Comparison of ENCODE assay signal across 8 mouse cellular contexts in genomic region chr2:84741841-84742450, GRCm38 (mm10). TPM values are rescaled to one million over a fixed set of nuclear protein-coding genes. Genes with fewer than 3 reads are reported as not detected.
DNase-seq lines count a peak whose midpoint lies in the region; ATAC-seq and TF ChIP-seq lines count a peak whose summit lies in the region.

No protein-coding gene starts in this region.

- no peak for TF ChIP-seq CTCF in layer of hippocampus, adult 2 months (conservative IDR thresholded peaks at IDR 0.05)
- no peak for TF ChIP-seq CTCF in midbrain, postnatal 0 days (IDR thresholded peaks at IDR 0.05)

- peak overlapping the region; percentile 98 for H3K9ac ChIP-seq in forebrain, embryonic 12.5 days
- H3K9ac ChIP-seq in midbrain, postnatal 0 days (replicated peaks; ENCODE audit: low read length, poor library complexity, severe bottlenecking), result peak overlapping the region; percentile 94; the same call in 1 of the 2 replicates

- peaks cover 11% of the 10 kb centered on the region for H3K36me3 ChIP-seq in forebrain, embryonic 12.5 days (replicated peaks)
- no peaks in the 10 kb centered on the region for H3K36me3 ChIP-seq in midbrain, postnatal 0 days (ENCODE audit: insufficient read depth, low read length)

- no peak for ATAC-seq in forebrain, embryonic 12.5 days (ENCODE audit: low FRiP score)
- peak; percentile 4; the same call in 1 of the 2 replicates for ATAC-seq in midbrain, postnatal 0 days (ENCODE audit: low FRiP score)

- peaks cover 61% of the 10 kb centered on the region for H3K4me1 ChIP-seq in forebrain, embryonic 12.5 days
- H3K4me1 ChIP-seq in midbrain, postnatal 0 days (ENCODE audit: insufficient read depth, low read length), result peaks cover 22% of the 10 kb centered on the region

- WGBS in forebrain, embryonic 12.5 days, result 0% methylated on average over 5 of the region's 5 CpGs
- 2% methylated on average over 5 of the region's 5 CpGs for WGBS in midbrain, postnatal 0 days

- H3K9me3 ChIP-seq in forebrain, embryonic 12.5 days, result no peaks in the 10 kb centered on the region
- no peaks in the 10 kb centered on the region for H3K9me3 ChIP-seq in midbrain, postnatal 0 days (ENCODE audit: low read length)

- DNase-seq in layer of hippocampus, adult 2 months (ENCODE audit: low spot score in 2 of 2), result no peak
- DNase-seq in layer of hippocampus, adult 9-11 months, result no peak
- peak; percentile 39 for DNase-seq in liver
- no peak for DNase-seq in midbrain, postnatal 0 days (ENCODE audit: low spot score)
- no peak for DNase-seq in MN1 (ENCODE audit: low spot score)
- DNase-seq in layer of hippocampus, adult 18-20 months (ENCODE audit: low spot score in 2 of 2), result no peak
- DNase-seq in adrenal gland, adult 8-10 months, result no peak

- peak overlapping the region; percentile 74 for H3K4me3 ChIP-seq in layer of hippocampus, adult 2 months
- H3K4me3 ChIP-seq in forebrain, embryonic 12.5 days (replicated peaks), result peak overlapping the region; percentile 88
- peak overlapping the region; percentile 84 for H3K4me3 ChIP-seq in midbrain, postnatal 0 days (ENCODE audit: low read depth, low read length)

- H3K4me2 ChIP-seq in forebrain, embryonic 12.5 days, result peak overlapping the region; percentile 91
- peak overlapping the region; percentile 84 for H3K4me2 ChIP-seq in midbrain, postnatal 0 days (ENCODE audit: low read depth, low read length, poor library complexity, severe bottlenecking)

- no peaks in the 10 kb centered on the region for H3K27me3 ChIP-seq in forebrain, embryonic 12.5 days
- H3K27me3 ChIP-seq in midbrain, postnatal 0 days (ENCODE audit: insufficient read depth, low read length), result no peaks in the 10 kb centered on the region

- peak overlapping the region; percentile 78; the same call in 1 of the 2 replicates for H3K27ac ChIP-seq in layer of hippocampus, adult 2 months
- peak overlapping the region; percentile 99 for H3K27ac ChIP-seq in forebrain, embryonic 12.5 days
- peak overlapping the region; percentile 95 for H3K27ac ChIP-seq in midbrain, postnatal 0 days (ENCODE audit: low read depth, low read length)

RNA-seq across cellular contexts. Expression of gene Gm19426, which starts 1.5 kb away (rescaled TPM):
- total RNA-seq in layer of hippocampus, adult 2 months (2021), result 1 to 10 TPM; 1.6 to 2.5 TPM
- 9.4 and 10.2 TPM in 2 replicates for polyA plus RNA-seq in forebrain, embryonic 12.5 days (2016; fragmentation: Nextera tagmentation; extraction: Ambion mirVana)
- 0.88 and 1.1 TPM in 2 replicates for total RNA-seq in midbrain, postnatal 0 days (2014; rRNA removed)
- polyA plus RNA-seq in midbrain, postnatal 0 days (2015; fragmentation: Nextera tagmentation; extraction: Ambion mirVana), result 2.1 and 2.4 TPM in 2 replicates
- total RNA-seq in layer of hippocampus, adult 18-20 months (2021), result 1 to 10 TPM; 1.9 to 2.5 TPM
- 1 to 10 TPM; 1.7 to 4.3 (median 2.8) TPM for total RNA-seq in adrenal gland, adult 8-10 months (2022)

RNA-seq across cellular contexts. Expression of gene Ypel4, which starts 8.1 kb away (rescaled TPM):
- 10 to 100 TPM; 90.0 to 93.4 TPM for total RNA-seq in layer of hippocampus, adult 2 months (2021)
- polyA plus RNA-seq in forebrain, embryonic 12.5 days (2016; fragmentation: Nextera tagmentation; extraction: Ambion mirVana), result 18.7 and 19.6 TPM in 2 replicates
- total RNA-seq in midbrain, postnatal 0 days (2014; rRNA removed), result 12.9 and 15.0 TPM in 2 replicates
- polyA plus RNA-seq in midbrain, postnatal 0 days (2015; fragmentation: Nextera tagmentation; extraction: Ambion mirVana), result 14.3 and 14.7 TPM in 2 replicates
- total RNA-seq in layer of hippocampus, adult 18-20 months (2021), result 10 to 100 TPM; 81.2 to 84.9 TPM
- 10 to 100 TPM in 2 of 4 experiments, 1 to 10 TPM in 2; 4.5 to 11.8 (median 9.7) TPM for total RNA-seq in adrenal gland, adult 8-10 months (2022)

RNA-seq across cellular contexts. Expression of gene Clp1, which starts 14.8 kb away (rescaled TPM):
- total RNA-seq in layer of hippocampus, adult 2 months (2021), result 1 to 10 TPM; 8.1 to 8.8 TPM
- polyA plus RNA-seq in forebrain, embryonic 12.5 days (2016; fragmentation: Nextera tagmentation; extraction: Ambion mirVana), result 39.9 and 40.7 TPM in 2 replicates
- 12.6 TPM in 2 replicates for total RNA-seq in midbrain, postnatal 0 days (2014; rRNA removed)
- 12.5 and 13.4 TPM in 2 replicates for polyA plus RNA-seq in midbrain, postnatal 0 days (2015; fragmentation: Nextera tagmentation; extraction: Ambion mirVana)
- total RNA-seq in layer of hippocampus, adult 18-20 months (2021), result 10 to 100 TPM; 10.7 to 11.7 TPM
- total RNA-seq in adrenal gland, adult 8-10 months (2022), result 10 to 100 TPM; 12.6 to 15.2 (median 14.3) TPM

RNA-seq across cellular contexts. Expression of gene Zdhhc5, which starts 27.0 kb away (rescaled TPM):
- 10 to 100 TPM; 37.4 to 38.1 TPM for total RNA-seq in layer of hippocampus, adult 2 months (2021)
- polyA plus RNA-seq in forebrain, embryonic 12.5 days (2016; fragmentation: Nextera tagmentation; extraction: Ambion mirVana), result 28.1 and 31.4 TPM in 2 replicates
- 39.0 and 39.4 TPM in 2 replicates for total RNA-seq in midbrain, postnatal 0 days (2014; rRNA removed)
- polyA plus RNA-seq in midbrain, postnatal 0 days (2015; fragmentation: Nextera tagmentation; extraction: Ambion mirVana), result 14.5 and 17.9 TPM in 2 replicates
- 10 to 100 TPM; 36.3 to 39.1 TPM for total RNA-seq in layer of hippocampus, adult 18-20 months (2021)
- 10 to 100 TPM; 58.8 to 72.1 (median 62.7) TPM for total RNA-seq in adrenal gland, adult 8-10 months (2022)

RNA-seq across cellular contexts. Expression of gene Serping1, which starts 33.3 kb away (rescaled TPM):
- 1 to 10 TPM; 7.4 to 8.4 TPM for total RNA-seq in layer of hippocampus, adult 2 months (2021)
- 27.6 and 30.3 TPM in 2 replicates for polyA plus RNA-seq in forebrain, embryonic 12.5 days (2016; fragmentation: Nextera tagmentation; extraction: Ambion mirVana)
- total RNA-seq in midbrain, postnatal 0 days (2014; rRNA removed), result 19.9 and 20.9 TPM in 2 replicates
- polyA plus RNA-seq in midbrain, postnatal 0 days (2015; fragmentation: Nextera tagmentation; extraction: Ambion mirVana), result 30.6 and 31.9 TPM in 2 replicates
- total RNA-seq in layer of hippocampus, adult 18-20 months (2021), result 1 to 10 TPM; 5.9 to 7.5 TPM
- total RNA-seq in adrenal gland, adult 8-10 months (2022), result 100 to 1,000 TPM in 1 of 4 experiments, 10 to 100 TPM in 3; 80.5 to 116 (median 91.7) TPM
